Mouse (Mus musculus) heart, embryonic 10.5 days (tissue): ENCODE data around the gene Zmynd8. TPM values are rescaled to one million over a fixed set of nuclear protein-coding genes. Genes with fewer than 3 reads are reported as not detected.
A peak's percentile ranks its signal among the peaks of the same experiment; 100 is the strongest.

Source experiments
- DNase-seq: peaks from one replicate; pipeline ENCODE4 v3.0.0-alpha.2; 2017; ENCODE audit warnings: low spot score
- H3K27ac ChIP-seq: fragments of 300-500 bp; sonication (generic); 2 replicates; pipeline ENCODE4 v1.5.1; 2016; ENCODE audit warnings: mild to moderate bottlenecking
- H3K27me3 ChIP-seq: fragments of 300-500 bp; sonication (generic); 2 replicates; pipeline ENCODE4 v1.6.1; 2016; ENCODE audit warnings: mild to moderate bottlenecking; ENCODE audit not compliant: poor library complexity, insufficient read depth, severe bottlenecking
- H3K36me3 ChIP-seq: fragments of 300-500 bp; sonication (generic); 2 replicates; pipeline ENCODE4 v1.6.1; 2016; ENCODE audit warnings: mild to moderate bottlenecking, moderate library complexity
- H3K4me1 ChIP-seq: fragments of 300-500 bp; sonication (generic); 2 replicates; pipeline ENCODE4 v1.6.1; 2016; ENCODE audit warnings: mild to moderate bottlenecking
- H3K4me3 ChIP-seq: fragments of 300-500 bp; sonication (generic); 2 replicates; pipeline ENCODE4 v1.5.1; 2016; ENCODE audit warnings: mild to moderate bottlenecking, moderate library complexity
- H3K9me3 ChIP-seq: fragments of 300-500 bp; sonication (generic); 2 replicates; pipeline ENCODE4 v1.6.1; 2016; ENCODE audit warnings: mild to moderate bottlenecking, moderate library complexity
- WGBS: fragments of 180-500 bp; shearing (Covaris S2); methylation state at CpG from one replicate; pipeline ENCODE4 v1.1.7; 2016; 5-methylcytosine and 5-hydroxymethylcytosine counted together
- polyA plus RNA-seq: library from polyadenylated mRNA; unstranded; fragments of >200 nt; fragmentation: Nextera tagmentation; extraction: Ambion mirVana; gene quantifications from 2 replicates; pipeline ENCODE4 v1.2.1, GENCODE M21; 2016

Zmynd8 gene
- polyA plus RNA-seq, 1 experiment from 2014 or later, result 57.1 TPM

- H3K27me3 ChIP-seq, result no peaks in the 10 kb centered on the region
- DNase-seq, result no peak
- H3K4me3 ChIP-seq, result no peak overlapping the region
- H3K27ac ChIP-seq, result no peak overlapping the region
- H3K9me3 ChIP-seq, result no peaks in the 10 kb centered on the region
- H3K36me3 ChIP-seq, result peaks cover 97% of the 10 kb centered on the region
- 93% methylated on average over 3 of the region's 3 CpGs for WGBS
- peaks cover 52% of the 10 kb centered on the region for H3K4me1 ChIP-seq
Measured at GRCm38 (mm10) chr2:165789667-165790066, 109.1 kb downstream of the Zmynd8 start.

- H3K4me1 ChIP-seq, result peaks cover 47% of the 10 kb centered on the region
- no peak overlapping the region for H3K27ac ChIP-seq
- DNase-seq, result no peak
- peaks cover 97% of the 10 kb centered on the region for H3K36me3 ChIP-seq
- H3K9me3 ChIP-seq, result no peaks in the 10 kb centered on the region
- H3K27me3 ChIP-seq, result no peaks in the 10 kb centered on the region
- 93% methylated on average over 9 of the region's 9 CpGs for WGBS
- no peak overlapping the region for H3K4me3 ChIP-seq
Measured at GRCm38 (mm10) chr2:165788796-165789195, 110.0 kb downstream of the Zmynd8 start.

GRCm38 (mm10) chr2:165788005-165788404 is 110.8 kb downstream of the Zmynd8 start:
- no peak for DNase-seq
- no peak overlapping the region for H3K27ac ChIP-seq

GRCm38 (mm10) chr2:165786467-165786866 is 112.3 kb downstream of the Zmynd8 start:
- H3K4me1 ChIP-seq, result peaks cover 36% of the 10 kb centered on the region
- H3K27ac ChIP-seq, result no peak overlapping the region
- no peak overlapping the region for H3K4me3 ChIP-seq
- peaks cover 97% of the 10 kb centered on the region for H3K36me3 ChIP-seq
- H3K27me3 ChIP-seq, result no peaks in the 10 kb centered on the region
- WGBS, result 70% methylated on average over 1 of the region's 1 CpGs
- DNase-seq, result no peak
- no peaks in the 10 kb centered on the region for H3K9me3 ChIP-seq

More at GRCm38 (mm10) chr2:165788005-165788404, 110.8 kb downstream of the Zmynd8 start:
- Histone ChIP-seq H3K36me3 (peaks cover 97% of the 10 kb centered on the region), H3K4me1 (peaks cover 44% of the 10 kb centered on the region), H3K4me3 (no peak overlapping the region), H3K27me3 (no peaks in the 10 kb centered on the region), H3K9me3 (no peaks in the 10 kb centered on the region)
- WGBS, result 59% methylated on average over 11 of the region's 11 CpGs

GRCm38 (mm10) chr2:165785312-165786036 is 113.3 kb downstream of the Zmynd8 start:
- WGBS, result 89% methylated on average over 20 of the region's 20 CpGs
- H3K27me3 ChIP-seq, result no peaks in the 10 kb centered on the region
- H3K4me1 ChIP-seq, result peaks cover 26% of the 10 kb centered on the region
- peaks cover 90% of the 10 kb centered on the region for H3K36me3 ChIP-seq
- no peak for DNase-seq
- no peak overlapping the region for H3K27ac ChIP-seq
- no peak overlapping the region for H3K4me3 ChIP-seq
- H3K9me3 ChIP-seq, result no peaks in the 10 kb centered on the region

GRCm38 (mm10) chr2:165782324-165782723 is 116.5 kb downstream of the Zmynd8 start:
- 35% methylated on average over 5 of the region's 5 CpGs for WGBS
- Histone ChIP-seq H3K36me3 (peaks cover 58% of the 10 kb centered on the region), H3K4me1 (peaks cover 11% of the 10 kb centered on the region; the same call in 1 of the 2 replicates), H3K27me3 (no peaks in the 10 kb centered on the region), H3K9me3 (no peaks in the 10 kb centered on the region), H3K4me3 (no peak overlapping the region), H3K27ac (no peak overlapping the region)
- DNase-seq, result peak; percentile 82

GRCm38 (mm10) chr2:165778927-165779326 is 119.9 kb downstream of the Zmynd8 start:
- no peaks in the 10 kb centered on the region for H3K27me3 ChIP-seq
- WGBS, result 34% methylated on average over 6 of the region's 6 CpGs
- peak; percentile 86 for DNase-seq

GRCm38 (mm10) chr2:165769375-165769948 is 129.4 kb downstream of the Zmynd8 start:
- no peaks in the 10 kb centered on the region for H3K36me3 ChIP-seq
- H3K4me1 ChIP-seq, result peaks cover 25% of the 10 kb centered on the region
- H3K4me3 ChIP-seq, result no peak overlapping the region
- WGBS, result 60% methylated on average over 10 of the region's 10 CpGs
- no peaks in the 10 kb centered on the region for H3K9me3 ChIP-seq
- H3K27me3 ChIP-seq, result no peaks in the 10 kb centered on the region; the same call in 1 of the 2 replicates
- DNase-seq, result no peak
- peak overlapping the region; percentile 22; the same call in 1 of the 2 replicates for H3K27ac ChIP-seq

More at GRCm38 (mm10) chr2:165778927-165779326, 119.9 kb downstream of the Zmynd8 start:
- Histone ChIP-seq H3K27ac (no peak overlapping the region), H3K36me3 (peaks cover 27% of the 10 kb centered on the region), H3K4me3 (no peak overlapping the region), H3K4me1 (peaks cover 5% of the 10 kb centered on the region; the same call in 1 of the 2 replicates), H3K9me3 (no peaks in the 10 kb centered on the region)

GRCm38 (mm10) chr2:165768805-165769358 is 129.9 kb downstream of the Zmynd8 start:
- Histone ChIP-seq H3K36me3 (no peaks in the 10 kb centered on the region), H3K27me3 (no peaks in the 10 kb centered on the region; the same call in 1 of the 2 replicates), H3K4me1 (peaks cover 25% of the 10 kb centered on the region), H3K4me3 (no peak overlapping the region), H3K9me3 (no peaks in the 10 kb centered on the region), H3K27ac (peak overlapping the region; percentile 22; the same call in 1 of the 2 replicates)
- DNase-seq, result no peak
- 50% methylated on average over 11 of the region's 11 CpGs for WGBS

GRCm38 (mm10) chr2:165759421-165759985 is 139.3 kb downstream of the Zmynd8 start:
- H3K9me3 ChIP-seq, result no peaks in the 10 kb centered on the region
- no peak overlapping the region for H3K27ac ChIP-seq
- DNase-seq, result no peak
- H3K27me3 ChIP-seq, result no peaks in the 10 kb centered on the region
- H3K36me3 ChIP-seq, result no peaks in the 10 kb centered on the region
- H3K4me3 ChIP-seq, result no peak overlapping the region
- 84% methylated on average over 13 of the region's 13 CpGs for WGBS
- H3K4me1 ChIP-seq, result peaks cover 18% of the 10 kb centered on the region; the same call in 1 of the 2 replicates

- H3K4me3 ChIP-seq, result no peak overlapping the region
- peaks cover 18% of the 10 kb centered on the region; the same call in 1 of the 2 replicates for H3K4me1 ChIP-seq
- no peaks in the 10 kb centered on the region for H3K9me3 ChIP-seq
- no peak overlapping the region for H3K27ac ChIP-seq
- 19% methylated on average over 5 of the region's 5 CpGs for WGBS
- H3K36me3 ChIP-seq, result no peaks in the 10 kb centered on the region
- DNase-seq, result no peak
- H3K27me3 ChIP-seq, result no peaks in the 10 kb centered on the region
Measured at GRCm38 (mm10) chr2:165758534-165758933, 140.3 kb downstream of the Zmynd8 start.

GRCm38 (mm10) chr2:165757799-165758198 is 141.0 kb downstream of the Zmynd8 start:
- WGBS, result 84% methylated on average over 15 of the region's 15 CpGs

GRCm38 (mm10) chr2:165752704-165753103 is 146.1 kb downstream of the Zmynd8 start:
- peaks cover 20% of the 10 kb centered on the region; the same call in 1 of the 2 replicates for H3K27me3 ChIP-seq
- WGBS, result 74% methylated on average over 4 of the region's 4 CpGs

More at GRCm38 (mm10) chr2:165757799-165758198, 141.0 kb downstream of the Zmynd8 start:
- Histone ChIP-seq H3K27me3 (no peaks in the 10 kb centered on the region), H3K4me3 (no peak overlapping the region), H3K27ac (no peak overlapping the region), H3K36me3 (no peaks in the 10 kb centered on the region), H3K9me3 (no peaks in the 10 kb centered on the region), H3K4me1 (peaks cover 18% of the 10 kb centered on the region; the same call in 1 of the 2 replicates)
- DNase-seq, result no peak

More at GRCm38 (mm10) chr2:165752704-165753103, 146.1 kb downstream of the Zmynd8 start:
- DNase-seq, result no peak
- H3K9me3 ChIP-seq, result no peaks in the 10 kb centered on the region
- H3K27ac ChIP-seq, result no peak overlapping the region
- H3K36me3 ChIP-seq, result no peaks in the 10 kb centered on the region
- H3K4me3 ChIP-seq, result no peak overlapping the region
- peaks cover 19% of the 10 kb centered on the region for H3K4me1 ChIP-seq
